Mouse (Mus musculus) neural tube, embryonic 13.5 days (tissue): ENCODE data around the gene Dlg2. TPM values are rescaled to one million over a fixed set of nuclear protein-coding genes. Genes with fewer than 3 reads are reported as not detected.

Source experiments
- ATAC-seq: fragments of 200-750 bp; cut with Nextera tagmentation; 2 replicates; pipeline ENCODE4 v1.8.0; 2017; ENCODE audit warnings: low read depth, mild to moderate bottlenecking, moderate TSS enrichment, moderate library complexity
- H3K27ac ChIP-seq: fragments of 300-500 bp; sonication (generic); replicated peaks from 2 replicates; pipeline ENCODE4 v1.5.1; 2015; ENCODE audit warnings: moderate library complexity, mild to moderate bottlenecking, inconsistent platforms
- H3K27me3 ChIP-seq: fragments of 300-500 bp; sonication (generic); 2 replicates; pipeline ENCODE4 v1.6.1; 2015; ENCODE audit warnings: mild to moderate bottlenecking, inconsistent platforms
- H3K36me3 ChIP-seq: fragments of 300-500 bp; sonication (generic); 2 replicates; pipeline ENCODE4 v1.6.1; 2015; ENCODE audit warnings: mild to moderate bottlenecking, inconsistent platforms
- H3K4me1 ChIP-seq: fragments of 300-500 bp; sonication (generic); replicated peaks from 2 replicates; pipeline ENCODE4 v1.6.1; 2015; ENCODE audit warnings: inconsistent platforms
- H3K4me2 ChIP-seq: fragments of 300-500 bp; sonication (generic); 2 replicates; pipeline ENCODE4 v1.6.1; 2015; ENCODE audit warnings: inconsistent platforms, mild to moderate bottlenecking, moderate library complexity
- H3K4me3 ChIP-seq: fragments of 300-500 bp; sonication (generic); 2 replicates; pipeline ENCODE4 v1.5.1; 2015; ENCODE audit warnings: mild to moderate bottlenecking, inconsistent platforms
- H3K9ac ChIP-seq: fragments of 300-500 bp; sonication (generic); 2 replicates; pipeline ENCODE4 v1.6.1; 2015; ENCODE audit warnings: moderate library complexity, mild to moderate bottlenecking, inconsistent platforms
- H3K9me3 ChIP-seq: fragments of 300-500 bp; sonication (generic); 2 replicates; pipeline ENCODE4 v1.6.1; 2016; ENCODE audit warnings: inconsistent platforms
- WGBS: fragments of 180-500 bp; shearing (Covaris S2); methylation state at CpG from one replicate; pipeline ENCODE4 v1.1.7; 2015; 5-methylcytosine and 5-hydroxymethylcytosine counted together
- polyA plus RNA-seq: library from polyadenylated mRNA; unstranded; fragments of >200 nt; fragmentation: Nextera tagmentation; extraction: Ambion mirVana; gene quantifications from 2 replicates; pipeline ENCODE4 v1.2.1, GENCODE M21; 2015

Dlg2 gene
- polyA plus RNA-seq, 1 experiment from 2014 or later: 13.9 TPM

- no peaks in the 10 kb centered on the region for H3K27me3 ChIP-seq
- H3K4me2 ChIP-seq: no peak overlapping the region
- no peak overlapping the region for H3K27ac ChIP-seq
- 71% methylated on average over 5 of the region's 5 CpGs for WGBS
- H3K9ac ChIP-seq: no peak overlapping the region
- no peaks in the 10 kb centered on the region for H3K36me3 ChIP-seq
- H3K4me3 ChIP-seq: no peak overlapping the region
- no peak for ATAC-seq
- no peaks in the 10 kb centered on the region for H3K4me1 ChIP-seq
- H3K9me3 ChIP-seq: no peaks in the 10 kb centered on the region
Measured at GRCm38 (mm10) chr7:92333220-92333898, 1856.9 kb downstream of the Dlg2 start.

- no peak overlapping the region for H3K9ac ChIP-seq
- 81% methylated on average over 3 of the region's 3 CpGs for WGBS
- H3K4me1 ChIP-seq: no peaks in the 10 kb centered on the region
- ATAC-seq: no peak
- H3K36me3 ChIP-seq: no peaks in the 10 kb centered on the region
- H3K27ac ChIP-seq: no peak overlapping the region
- no peaks in the 10 kb centered on the region for H3K9me3 ChIP-seq
- H3K4me2 ChIP-seq: no peak overlapping the region
- no peak overlapping the region for H3K4me3 ChIP-seq
- H3K27me3 ChIP-seq: no peaks in the 10 kb centered on the region
Measured at GRCm38 (mm10) chr7:92356542-92356941, 1880.1 kb downstream of the Dlg2 start.

- 84% methylated on average over 3 of the region's 3 CpGs for WGBS
- no peaks in the 10 kb centered on the region for H3K27me3 ChIP-seq
- no peaks in the 10 kb centered on the region for H3K4me1 ChIP-seq
- no peaks in the 10 kb centered on the region for H3K9me3 ChIP-seq
- no peak overlapping the region for H3K4me3 ChIP-seq
- no peak for ATAC-seq
- H3K27ac ChIP-seq: no peak overlapping the region
- no peaks in the 10 kb centered on the region for H3K36me3 ChIP-seq
- H3K4me2 ChIP-seq: no peak overlapping the region
- H3K9ac ChIP-seq: no peak overlapping the region
Measured at GRCm38 (mm10) chr7:92363386-92363785, 1886.9 kb downstream of the Dlg2 start.

GRCm38 (mm10) chr7:92363800-92364199 is 1887.3 kb downstream of the Dlg2 start:
- Histone ChIP-seq H3K4me3 (no peak overlapping the region), H3K27ac (no peak overlapping the region), H3K9ac (no peak overlapping the region), H3K4me2 (no peak overlapping the region), H3K4me1 (no peaks in the 10 kb centered on the region), H3K9me3 (no peaks in the 10 kb centered on the region), H3K27me3 (no peaks in the 10 kb centered on the region), H3K36me3 (no peaks in the 10 kb centered on the region)
- ATAC-seq: no peak
- 94% methylated on average over 4 of the region's 4 CpGs for WGBS

- no peak overlapping the region for H3K4me2 ChIP-seq
- H3K27me3 ChIP-seq: no peaks in the 10 kb centered on the region
- no peak overlapping the region for H3K4me3 ChIP-seq
- ATAC-seq: no peak
- H3K36me3 ChIP-seq: no peaks in the 10 kb centered on the region
- H3K4me1 ChIP-seq: no peaks in the 10 kb centered on the region
- no peaks in the 10 kb centered on the region for H3K9me3 ChIP-seq
- 89% methylated on average over 1 of the region's 1 CpGs for WGBS
- no peak overlapping the region for H3K9ac ChIP-seq
- no peak overlapping the region for H3K27ac ChIP-seq
Measured at GRCm38 (mm10) chr7:92367111-92367510, 1890.6 kb downstream of the Dlg2 start.

GRCm38 (mm10) chr7:92370521-92370920 is 1894.0 kb downstream of the Dlg2 start:
- Histone ChIP-seq H3K36me3 (no peaks in the 10 kb centered on the region), H3K9ac (no peak overlapping the region), H3K4me3 (no peak overlapping the region), H3K4me2 (no peak overlapping the region), H3K4me1 (peaks cover 15% of the 10 kb centered on the region; the same call in 1 of the 2 replicates), H3K27ac (no peak overlapping the region), H3K9me3 (no peaks in the 10 kb centered on the region), H3K27me3 (no peaks in the 10 kb centered on the region)
- no peak for ATAC-seq

- Histone ChIP-seq H3K36me3 (no peaks in the 10 kb centered on the region), H3K4me1 (peaks cover 15% of the 10 kb centered on the region; the same call in 1 of the 2 replicates), H3K4me3 (no peak overlapping the region), H3K27ac (no peak overlapping the region), H3K9me3 (no peaks in the 10 kb centered on the region), H3K27me3 (no peaks in the 10 kb centered on the region), H3K4me2 (no peak overlapping the region), H3K9ac (no peak overlapping the region)
- WGBS: 57% methylated on average over 4 of the region's 4 CpGs
- ATAC-seq: no peak
Measured at GRCm38 (mm10) chr7:92371638-92372037, 1895.2 kb downstream of the Dlg2 start.

GRCm38 (mm10) chr7:92373863-92374357 is 1897.4 kb downstream of the Dlg2 start:
- H3K9ac ChIP-seq: no peak overlapping the region
- no peak overlapping the region for H3K4me3 ChIP-seq
- peaks cover 15% of the 10 kb centered on the region; the same call in 1 of the 2 replicates for H3K4me1 ChIP-seq
- H3K4me2 ChIP-seq: no peak overlapping the region
- H3K27me3 ChIP-seq: no peaks in the 10 kb centered on the region
- ATAC-seq: peak; percentile 62; the same call in 1 of the 2 replicates
- H3K27ac ChIP-seq: 0 out of 2 replicates have a peak overlapping the region, but pooled peaks have one; percentile 9
- WGBS: 67% methylated on average over 5 of the region's 5 CpGs
- H3K36me3 ChIP-seq: no peaks in the 10 kb centered on the region
- no peaks in the 10 kb centered on the region for H3K9me3 ChIP-seq

- Histone ChIP-seq H3K27me3 (no peaks in the 10 kb centered on the region), H3K9ac (no peak overlapping the region), H3K4me2 (no peak overlapping the region), H3K4me1 (no peaks in the 10 kb centered on the region), H3K4me3 (no peak overlapping the region), H3K27ac (no peak overlapping the region), H3K9me3 (no peaks in the 10 kb centered on the region), H3K36me3 (no peaks in the 10 kb centered on the region)
- 59% methylated on average over 5 of the region's 5 CpGs for WGBS
- no peak for ATAC-seq
Measured at GRCm38 (mm10) chr7:92383913-92384484, 1907.5 kb downstream of the Dlg2 start.

- Histone ChIP-seq H3K9ac (no peak overlapping the region), H3K36me3 (no peaks in the 10 kb centered on the region), H3K9me3 (no peaks in the 10 kb centered on the region), H3K27me3 (no peaks in the 10 kb centered on the region), H3K4me1 (no peaks in the 10 kb centered on the region), H3K4me2 (no peak overlapping the region), H3K27ac (no peak overlapping the region), H3K4me3 (no peak overlapping the region)
- 81% methylated on average over 6 of the region's 6 CpGs for WGBS
- ATAC-seq: no peak
Measured at GRCm38 (mm10) chr7:92392052-92392640, 1915.7 kb downstream of the Dlg2 start.

- ATAC-seq: no peak
- no peak overlapping the region for H3K27ac ChIP-seq
- no peak overlapping the region for H3K4me3 ChIP-seq
- no peaks in the 10 kb centered on the region for H3K36me3 ChIP-seq
- H3K9me3 ChIP-seq: no peaks in the 10 kb centered on the region
- peaks cover 13% of the 10 kb centered on the region for H3K4me1 ChIP-seq
- H3K27me3 ChIP-seq: no peaks in the 10 kb centered on the region
- H3K4me2 ChIP-seq: no peak overlapping the region
- no peak overlapping the region for H3K9ac ChIP-seq
- WGBS: 85% methylated on average over 1 of the region's 1 CpGs
Measured at GRCm38 (mm10) chr7:92396783-92397182, 1920.3 kb downstream of the Dlg2 start.

GRCm38 (mm10) chr7:92398841-92399240 is 1922.4 kb downstream of the Dlg2 start:
- no peak overlapping the region for H3K4me2 ChIP-seq
- no peak for ATAC-seq
- no peaks in the 10 kb centered on the region for H3K36me3 ChIP-seq
- H3K4me1 ChIP-seq: peaks cover 13% of the 10 kb centered on the region
- 66% methylated on average over 1 of the region's 1 CpGs for WGBS
- no peak overlapping the region for H3K9ac ChIP-seq
- H3K9me3 ChIP-seq: no peaks in the 10 kb centered on the region
- H3K27ac ChIP-seq: no peak overlapping the region
- H3K4me3 ChIP-seq: no peak overlapping the region
- no peaks in the 10 kb centered on the region for H3K27me3 ChIP-seq
